Mouse (Mus musculus) C2C12 (cell line): ENCODE results near the gene Nos3.

Experiments used
- CTCF ChIP-seq: IDR thresholded peaks from one replicate; pipeline ENCODE4 v1.5.1; 2011; ENCODE audit not compliant: control insufficient read depth, insufficient read depth, insufficient read length
- USF1 ChIP-seq: IDR thresholded peaks from one replicate; pipeline ENCODE4 v1.6.1; 2011; ENCODE audit warnings: low read depth, mild to moderate bottlenecking, control low read depth, moderate library complexity

DNA sequence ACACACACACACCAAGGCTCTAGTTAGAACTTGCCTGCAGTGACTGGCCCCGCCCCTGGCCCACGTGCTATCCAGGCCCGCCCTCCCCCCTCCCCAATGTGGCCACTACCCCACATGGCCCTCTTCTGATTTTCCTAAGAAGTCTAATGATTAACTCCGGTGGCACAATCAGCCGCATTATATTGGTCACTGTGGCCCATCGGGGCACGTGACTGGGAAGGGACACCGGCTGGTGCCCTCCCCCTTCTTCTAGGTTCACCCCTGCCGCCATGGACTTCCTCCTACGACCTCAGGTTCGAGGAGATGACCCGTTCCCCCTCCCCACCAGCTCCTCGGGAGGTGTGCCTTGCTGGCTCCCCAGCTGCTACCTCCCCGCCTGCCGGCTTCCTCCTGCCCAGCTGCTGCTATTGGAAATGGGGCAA, 63.4 kb downstream of the Nos3 start:
- TF ChIP-seq USF1 (no peak), CTCF (no peak)
